Mouse (Mus musculus): ENCODE measurements around the gene Plekhh3. TPM values are rescaled to one million over a fixed set of nuclear protein-coding genes. Genes with fewer than 3 reads are reported as not detected.

Gene Plekhh3
- polyA plus RNA-seq, 1 experiment: 21.8 TPM

Other genes with a start within 250 kb of the Plekhh3 start
- gene Stat3, start 231.8 kb downstream of the Plekhh3 start, polyA plus RNA-seq (2012; ENCODE audit: insufficient read depth, insufficient read length, missing spikeins): 18.8 and 20.9 TPM in 2 replicates
- gene Cavin1, start 200.5 kb downstream of the Plekhh3 start, polyA plus RNA-seq (2012; ENCODE audit: insufficient read depth, insufficient read length, missing spikeins): 242 and 279 TPM in 2 replicates
- 26.1 and 26.7 TPM in 2 replicates for gene Atp6v0a1, start 161.9 kb downstream of the Plekhh3 start, polyA plus RNA-seq (2012; ENCODE audit: insufficient read depth, insufficient read length, missing spikeins)
- gene Naglu, start 101.3 kb downstream of the Plekhh3 start, polyA plus RNA-seq (2012; ENCODE audit: insufficient read depth, insufficient read length, missing spikeins): 4.4 and 7.1 TPM in 2 replicates
- gene Hsd17b1, start 92.9 kb downstream of the Plekhh3 start, polyA plus RNA-seq (2012; ENCODE audit: insufficient read depth, insufficient read length, missing spikeins): not detected in 2 replicates
- 98.3 and 102 TPM in 2 replicates for gene Coasy, start 88.8 kb downstream of the Plekhh3 start, polyA plus RNA-seq (2012; ENCODE audit: insufficient read depth, insufficient read length, missing spikeins)
- gene Mlx, start 84.1 kb downstream of the Plekhh3 start, polyA plus RNA-seq (2012; ENCODE audit: insufficient read depth, insufficient read length, missing spikeins): 55.0 and 67.5 TPM in 2 replicates
- gene Psmc3ip, start 75.9 kb downstream of the Plekhh3 start, polyA plus RNA-seq (2012; ENCODE audit: insufficient read depth, insufficient read length, missing spikeins): 1.7 and 3.6 TPM in 2 replicates
- 43.7 and 49.6 TPM in 2 replicates for gene Retreg3, start 51.5 kb downstream of the Plekhh3 start, polyA plus RNA-seq (2012; ENCODE audit: insufficient read depth, insufficient read length, missing spikeins)
- 46.6 and 49.2 TPM in 2 replicates for gene Tubg1, start 51.4 kb downstream of the Plekhh3 start, polyA plus RNA-seq (2012; ENCODE audit: insufficient read depth, insufficient read length, missing spikeins)
- 1.1 and 1.9 TPM in 2 replicates for gene Tubg2, start 15.4 kb downstream of the Plekhh3 start, polyA plus RNA-seq (2012; ENCODE audit: insufficient read depth, insufficient read length, missing spikeins)
- 7.2 and 11.2 TPM in 2 replicates for gene Cntnap1, start 828 bp downstream of the Plekhh3 start, polyA plus RNA-seq (2012; ENCODE audit: insufficient read depth, insufficient read length, missing spikeins)
- 1.2 TPM in 1 of 2 replicates, not detected in the other for gene Ccr10, start 4.1 kb upstream of the Plekhh3 start, polyA plus RNA-seq (2012; ENCODE audit: insufficient read depth, insufficient read length, missing spikeins)
- 13.3 and 20.7 TPM in 2 replicates for gene Ezh1, start 55.1 kb upstream of the Plekhh3 start, polyA plus RNA-seq (2012; ENCODE audit: insufficient read depth, insufficient read length, missing spikeins)
- gene Ramp2, start 74.7 kb upstream of the Plekhh3 start, polyA plus RNA-seq (2012; ENCODE audit: insufficient read depth, insufficient read length, missing spikeins): 20.0 and 27.6 TPM in 2 replicates
- 109 and 141 TPM in 2 replicates for gene Vps25, start 82.4 kb upstream of the Plekhh3 start, polyA plus RNA-seq (2012; ENCODE audit: insufficient read depth, insufficient read length, missing spikeins)
- gene Wnk4, start 89.2 kb upstream of the Plekhh3 start, polyA plus RNA-seq (2012; ENCODE audit: insufficient read depth, insufficient read length, missing spikeins): not detected in 2 replicates
- gene Cntd1, start 107.7 kb upstream of the Plekhh3 start, polyA plus RNA-seq (2012; ENCODE audit: insufficient read depth, insufficient read length, missing spikeins): 0.75 and 0.79 TPM in 2 replicates
- gene Coa3, start 107.8 kb upstream of the Plekhh3 start, polyA plus RNA-seq (2012; ENCODE audit: insufficient read depth, insufficient read length, missing spikeins): 134 and 144 TPM in 2 replicates
- gene Becn1, start 130.9 kb upstream of the Plekhh3 start, polyA plus RNA-seq (2012; ENCODE audit: insufficient read depth, insufficient read length, missing spikeins): 38.3 and 48.7 TPM in 2 replicates
- 58.0 and 79.6 TPM in 2 replicates for gene Psme3, start 144.9 kb upstream of the Plekhh3 start, polyA plus RNA-seq (2012; ENCODE audit: insufficient read depth, insufficient read length, missing spikeins)
- 0.55 TPM in 1 of 2 replicates, not detected in the other for gene Aoc2, start 153.7 kb upstream of the Plekhh3 start, polyA plus RNA-seq (2012; ENCODE audit: insufficient read depth, insufficient read length, missing spikeins)
- gene Aoc3, start 159.3 kb upstream of the Plekhh3 start, polyA plus RNA-seq (2012; ENCODE audit: insufficient read depth, insufficient read length, missing spikeins): 156 and 209 TPM in 2 replicates
- gene G6pc, start 196.2 kb upstream of the Plekhh3 start, polyA plus RNA-seq (2012; ENCODE audit: insufficient read depth, insufficient read length, missing spikeins): not detected in 2 replicates
- gene Aarsd1, start 246.3 kb upstream of the Plekhh3 start, polyA plus RNA-seq (2012; ENCODE audit: insufficient read depth, insufficient read length, missing spikeins): 20.2 and 30.5 TPM in 2 replicates

All from brown adipose tissue, adult 24 weeks (tissue).